Mouse (Mus musculus): ENCODE data around the gene Kdm4c. TPM values are rescaled to one million over a fixed set of nuclear protein-coding genes. Genes with fewer than 3 reads are reported as not detected.
"Not testable (repeated sequence)": the region's sequence is repeated elsewhere in the genome, so short reads cannot be mapped to it uniquely, and the experiment has no call there.

The Kdm4c gene
- polyA plus RNA-seq (2016; fragmentation: Nextera tagmentation; extraction: Ambion mirVana) = 13.4 and 14.5 TPM in 2 replicates

DNA sequence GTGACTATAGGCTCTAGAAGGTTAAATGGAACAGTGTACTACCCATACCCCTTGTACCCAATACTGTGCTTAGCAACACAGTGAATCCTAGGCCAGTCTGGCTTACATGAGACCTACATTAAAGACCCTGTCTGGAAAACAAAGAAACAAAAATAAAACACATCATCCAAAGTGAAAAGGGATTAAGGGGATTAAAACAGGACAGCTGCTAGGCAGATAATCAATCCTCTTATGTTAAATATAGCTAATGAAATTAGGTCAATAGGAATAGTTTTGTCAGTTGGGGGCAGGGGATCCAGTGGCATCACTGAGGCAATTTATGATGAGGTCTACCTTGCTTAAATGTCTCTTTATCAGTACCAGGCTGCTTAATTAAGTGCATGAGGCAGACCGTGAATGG is at the start of gene Kdm4c:
Gene Kdm4c (plus strand): TSS at position 322 of the 400 bp plus-strand sequence.
- 90% methylated on average over 1 of the region's 1 CpGs for WGBS
- Histone ChIP-seq H3K27ac (no peak within 1 kb of the TSS), H3K9me3 (no peaks in the 10 kb centered on the region), H3K4me1 (replicated peaks) (no peaks in the 10 kb centered on the region), H3K36me3 (no peaks in the 10 kb centered on the region), H3K27me3 (no peaks in the 10 kb centered on the region), H3K9ac (replicated peaks) (no peak within 1 kb of the TSS), H3K4me3 (replicated peaks) (no peak within 1 kb of the TSS), H3K4me2 (no peak within 1 kb of the TSS)
- ATAC-seq (ENCODE audit: insufficient number of reproducible peaks, insufficient read depth, low FRiP score, low TSS enrichment, low read depth) = no peak

DNA sequence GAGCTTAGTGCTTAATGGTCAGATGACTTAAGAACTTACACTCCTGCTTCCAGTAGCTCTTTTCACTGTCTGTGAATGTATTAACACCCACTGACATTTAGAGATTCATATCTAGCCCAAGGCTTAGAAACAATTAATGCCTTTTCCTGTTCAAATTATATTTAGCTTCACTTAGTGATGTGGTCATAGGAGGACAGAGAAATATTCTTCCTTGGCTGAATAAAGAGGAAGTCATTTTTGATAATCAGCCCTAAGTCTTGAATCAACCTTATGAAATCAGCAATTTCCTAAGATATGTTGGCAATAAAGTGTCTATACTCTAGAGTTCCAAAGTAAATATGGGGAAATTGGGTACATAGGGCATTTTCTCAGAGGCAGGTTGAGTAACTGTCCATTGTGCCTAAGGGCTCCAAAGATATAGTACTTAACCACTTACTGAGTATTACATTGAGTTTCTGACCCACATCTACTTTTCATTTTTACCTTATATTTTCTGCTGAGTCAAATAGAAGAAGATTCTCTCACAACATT is 41.0 kb upstream of the Kdm4c start:
- no peak for ATAC-seq (ENCODE audit: insufficient number of reproducible peaks, insufficient read depth, low FRiP score, low TSS enrichment, low read depth)
- H3K36me3 ChIP-seq = no peaks in the 10 kb centered on the region

DNA sequence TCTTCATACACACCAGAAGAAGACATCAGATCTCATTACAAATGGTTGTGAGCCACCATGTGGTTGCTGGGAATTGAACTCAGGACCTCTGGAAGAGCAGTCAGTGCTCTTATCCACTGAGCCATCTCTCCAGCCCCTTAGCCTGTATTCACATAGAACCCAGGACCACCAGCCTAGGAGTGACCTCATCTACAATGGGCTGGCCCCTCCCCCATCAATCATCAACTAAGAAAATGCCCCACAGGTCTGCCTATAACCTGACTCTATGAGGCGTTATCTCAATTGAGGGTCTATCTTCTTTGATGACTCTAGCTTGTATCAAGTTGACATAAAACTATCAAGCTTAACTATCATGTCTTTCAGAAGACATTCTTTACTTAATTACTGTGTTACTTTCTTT is 20.5 kb upstream of the Kdm4c start:
- not testable (repeated sequence) for ATAC-seq (ENCODE audit: insufficient number of reproducible peaks, insufficient read depth, low FRiP score, low TSS enrichment, low read depth); H3K4me2 ChIP-seq; H3K9ac ChIP-seq (replicated peaks); H3K9me3 ChIP-seq; H3K27me3 ChIP-seq; H3K4me3 ChIP-seq (replicated peaks); H3K36me3 ChIP-seq; H3K27ac ChIP-seq; H3K4me1 ChIP-seq (replicated peaks)
- WGBS = 88% methylated on average over 1 of the region's 1 CpGs

More for the DNA sequence above, 41.0 kb upstream of the Kdm4c start:
- H3K4me3 ChIP-seq (replicated peaks) = no peak overlapping the region
- H3K4me1 ChIP-seq (replicated peaks) = no peaks in the 10 kb centered on the region
- H3K27ac ChIP-seq = no peak overlapping the region
- H3K27me3 ChIP-seq = no peaks in the 10 kb centered on the region
- H3K4me2 ChIP-seq = no peak overlapping the region
- no peak overlapping the region for H3K9ac ChIP-seq (replicated peaks)
- H3K9me3 ChIP-seq = no peaks in the 10 kb centered on the region

DNA sequence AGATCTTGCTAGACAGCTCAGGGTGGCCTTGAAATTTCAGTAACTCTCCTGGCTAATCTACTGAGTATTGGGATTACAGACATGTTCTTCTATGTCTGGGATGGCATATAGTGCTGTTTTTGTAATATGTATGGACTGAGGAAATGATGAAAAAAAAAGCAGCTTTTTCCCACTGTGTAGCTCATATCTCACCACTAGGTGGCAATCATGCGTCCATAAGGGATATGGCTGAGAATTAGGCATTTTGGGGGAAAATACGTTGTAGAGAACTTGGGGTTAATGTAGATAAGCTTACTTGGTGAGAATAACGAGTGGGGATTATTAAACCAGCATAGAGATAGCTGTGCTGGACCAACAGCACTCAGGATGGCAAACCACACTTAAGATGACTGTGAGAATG is 19.9 kb upstream of the Kdm4c start:
- Histone ChIP-seq H3K4me3 (replicated peaks) (no peak overlapping the region), H3K9me3 (no peaks in the 10 kb centered on the region), H3K27me3 (no peaks in the 10 kb centered on the region), H3K36me3 (no peaks in the 10 kb centered on the region), H3K4me1 (replicated peaks) (no peaks in the 10 kb centered on the region), H3K9ac (replicated peaks) (no peak overlapping the region), H3K4me2 (no peak overlapping the region), H3K27ac (no peak overlapping the region)
- WGBS = 33% methylated on average over 3 of the region's 3 CpGs
- no peak for ATAC-seq (ENCODE audit: insufficient number of reproducible peaks, insufficient read depth, low FRiP score, low TSS enrichment, low read depth)

DNA sequence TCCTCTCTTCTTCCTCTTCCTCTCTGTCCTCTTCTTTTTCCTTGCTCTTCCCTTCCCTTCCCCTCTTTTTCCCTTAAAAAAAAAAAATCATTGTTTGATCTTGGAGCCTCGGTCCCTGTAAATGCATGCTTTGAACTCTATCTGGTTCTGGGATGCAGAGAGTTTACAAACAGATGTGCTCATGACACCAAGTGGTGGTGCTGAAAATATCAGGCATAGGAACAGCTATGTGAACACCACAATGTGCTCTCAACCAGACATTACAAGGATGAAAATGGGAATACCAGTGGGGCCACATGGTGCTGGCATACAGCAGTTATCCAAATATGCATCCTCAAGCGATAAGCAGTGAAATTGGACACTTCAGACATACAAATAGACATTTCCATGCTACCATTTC is 18.1 kb upstream of the Kdm4c start:
- Histone ChIP-seq H3K36me3 (no peaks in the 10 kb centered on the region), H3K27me3 (no peaks in the 10 kb centered on the region), H3K4me2 (no peak overlapping the region), H3K9me3 (no peaks in the 10 kb centered on the region), H3K4me3 (replicated peaks) (no peak overlapping the region), H3K27ac (no peak overlapping the region), H3K9ac (replicated peaks) (no peak overlapping the region), H3K4me1 (replicated peaks) (no peaks in the 10 kb centered on the region)
- 69% methylated on average over 2 of the region's 2 CpGs for WGBS
- no peak for ATAC-seq (ENCODE audit: insufficient number of reproducible peaks, insufficient read depth, low FRiP score, low TSS enrichment, low read depth)

DNA sequence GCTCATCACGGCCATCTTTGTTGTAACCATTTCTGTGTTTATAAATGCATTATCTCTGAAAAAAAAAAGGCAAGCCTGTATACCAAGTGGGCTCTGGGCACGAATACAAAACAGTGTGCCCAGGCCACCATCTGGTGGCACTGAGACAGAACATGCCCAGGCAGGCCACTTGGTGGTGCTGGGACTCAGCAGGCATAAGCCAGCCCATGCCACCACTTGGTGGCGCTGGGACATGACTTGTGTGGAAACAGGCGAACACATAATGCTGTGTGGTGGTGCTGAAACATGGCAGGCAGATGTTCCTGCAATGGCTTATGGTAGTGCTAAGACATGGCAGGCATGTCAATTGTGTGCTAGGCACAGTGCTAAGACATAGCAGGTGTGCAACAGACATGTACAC is 11.3 kb upstream of the Kdm4c start:
- no peaks in the 10 kb centered on the region for H3K4me1 ChIP-seq (replicated peaks)
- no peak overlapping the region for H3K9ac ChIP-seq (replicated peaks)
- no peak overlapping the region for H3K4me3 ChIP-seq (replicated peaks)
- 74% methylated on average over 4 of the region's 4 CpGs for WGBS
- ATAC-seq (ENCODE audit: insufficient number of reproducible peaks, insufficient read depth, low FRiP score, low TSS enrichment, low read depth) = no peak
- H3K4me2 ChIP-seq = no peak overlapping the region
- no peaks in the 10 kb centered on the region for H3K36me3 ChIP-seq
- H3K27me3 ChIP-seq = no peaks in the 10 kb centered on the region
- H3K9me3 ChIP-seq = no peaks in the 10 kb centered on the region
- H3K27ac ChIP-seq = no peak overlapping the region

DNA sequence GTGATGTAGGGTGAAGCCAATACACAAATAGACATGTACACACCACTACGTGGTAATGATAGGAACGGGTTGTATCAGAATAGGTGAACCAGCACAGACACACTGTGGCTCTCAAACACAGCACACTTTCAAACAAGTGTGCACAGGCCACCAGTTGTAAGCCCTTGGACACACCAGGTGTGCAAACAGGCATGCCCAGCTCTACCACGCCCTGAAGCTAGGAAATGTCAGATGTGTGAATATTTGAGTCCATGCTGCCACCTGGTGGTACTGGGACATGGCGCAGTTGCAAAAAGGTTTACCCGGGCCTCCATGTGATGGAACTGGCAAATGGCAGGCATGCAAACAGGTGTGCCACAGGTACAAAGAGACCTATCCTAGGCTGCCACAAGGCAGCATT is 10.9 kb upstream of the Kdm4c start:
- no peaks in the 10 kb centered on the region for H3K27me3 ChIP-seq
- H3K9me3 ChIP-seq = no peaks in the 10 kb centered on the region
- H3K4me1 ChIP-seq (replicated peaks) = no peaks in the 10 kb centered on the region
- ATAC-seq (ENCODE audit: insufficient number of reproducible peaks, insufficient read depth, low FRiP score, low TSS enrichment, low read depth) = peak; percentile 39; the same call in 1 of the 2 replicates
- H3K4me2 ChIP-seq = no peak overlapping the region
- H3K36me3 ChIP-seq = no peaks in the 10 kb centered on the region
- H3K27ac ChIP-seq = no peak overlapping the region
- no peak overlapping the region for H3K9ac ChIP-seq (replicated peaks)
- H3K4me3 ChIP-seq (replicated peaks) = no peak overlapping the region
- 68% methylated on average over 5 of the region's 5 CpGs for WGBS

DNA sequence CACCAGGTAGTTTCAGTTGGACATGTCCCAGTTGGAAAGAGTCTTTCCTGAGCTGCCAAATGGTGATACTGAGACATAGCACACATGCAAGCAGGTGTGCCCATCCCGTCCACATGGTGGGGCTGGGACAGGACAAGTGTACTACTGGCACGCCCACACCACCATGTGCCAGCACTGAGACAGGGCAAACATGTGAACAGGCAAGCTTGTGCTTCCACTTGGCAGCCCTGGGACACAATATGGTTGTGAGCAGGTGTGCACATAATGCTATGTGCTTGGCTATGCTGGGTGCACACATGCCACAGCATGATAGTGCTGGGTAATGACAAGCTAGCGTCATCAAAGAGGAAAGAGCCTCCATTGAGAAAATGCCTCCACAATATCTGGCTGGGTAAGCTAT is 8.8 kb upstream of the Kdm4c start:
- H3K36me3 ChIP-seq = no peaks in the 10 kb centered on the region

DNA sequence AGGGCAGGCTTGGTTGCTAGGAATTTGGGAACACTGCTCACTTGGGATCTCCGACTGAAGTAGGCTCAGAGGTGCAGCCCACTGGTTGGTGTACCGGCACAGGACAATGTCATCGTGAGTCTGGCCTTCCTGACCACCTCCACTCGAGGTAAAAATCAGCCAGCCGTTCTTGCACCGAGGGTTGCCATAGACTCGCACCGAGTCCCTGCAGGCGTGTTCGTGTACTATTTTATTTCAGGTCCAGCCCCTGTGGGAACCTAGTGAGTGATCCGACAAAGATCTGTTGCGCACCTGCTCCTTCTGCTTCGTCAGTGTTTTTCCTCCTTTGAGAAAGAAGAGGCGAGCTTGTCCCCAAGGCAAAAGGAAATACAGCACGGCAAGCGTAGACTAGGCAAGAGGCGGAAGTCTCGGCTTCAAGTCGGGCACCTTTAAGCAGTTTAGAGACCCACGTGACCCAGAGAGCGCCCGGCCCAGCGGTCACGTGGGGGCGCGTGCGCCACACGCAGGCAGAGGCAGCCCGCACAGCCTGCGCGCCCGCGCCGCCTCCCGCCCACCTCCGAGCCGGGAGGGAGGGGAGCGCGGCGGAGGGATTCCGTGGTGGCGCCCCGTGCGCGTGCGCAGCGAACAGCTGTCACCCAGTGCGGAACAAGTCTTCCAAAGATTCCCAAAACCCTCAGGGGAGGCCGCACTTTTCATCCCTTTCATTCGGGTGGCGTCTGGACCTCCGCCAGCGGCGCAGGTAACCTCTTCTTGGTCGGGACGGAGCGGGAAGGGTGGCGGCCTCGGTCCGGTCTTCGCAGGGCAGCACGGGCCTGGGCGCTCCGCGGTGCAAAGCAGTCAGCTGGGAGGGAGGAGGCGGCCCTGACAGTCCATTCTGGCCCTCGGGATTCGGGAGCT is 9.3 kb downstream of the Kdm4c start:
- Histone ChIP-seq H3K27me3 (no peaks in the 10 kb centered on the region), H3K36me3 (no peaks in the 10 kb centered on the region), H3K27ac (peak overlapping the region; percentile 69), H3K4me3 (replicated peaks) (peak overlapping the region; percentile 69), H3K9ac (replicated peaks) (peak overlapping the region; percentile 79), H3K4me1 (replicated peaks) (0 out of 2 replicates have a peak, but pooled peaks cover 2% of the 10 kb centered on the region), H3K9me3 (no peaks in the 10 kb centered on the region), H3K4me2 (peak overlapping the region; percentile 75)
- under 1% methylated on average over 68 of the region's 68 CpGs for WGBS
- peak; percentile 96 for ATAC-seq (ENCODE audit: insufficient number of reproducible peaks, insufficient read depth, low FRiP score, low TSS enrichment, low read depth)

More for the DNA sequence above, 8.8 kb upstream of the Kdm4c start:
- no peak overlapping the region for H3K9ac ChIP-seq (replicated peaks)
- H3K4me2 ChIP-seq = no peak overlapping the region
- no peak overlapping the region for H3K4me3 ChIP-seq (replicated peaks)
- H3K27ac ChIP-seq = no peak overlapping the region
- H3K9me3 ChIP-seq = no peaks in the 10 kb centered on the region
- 80% methylated on average over 3 of the region's 3 CpGs for WGBS
- no peaks in the 10 kb centered on the region for H3K27me3 ChIP-seq
- H3K4me1 ChIP-seq (replicated peaks) = no peaks in the 10 kb centered on the region
- no peak for ATAC-seq (ENCODE audit: insufficient number of reproducible peaks, insufficient read depth, low FRiP score, low TSS enrichment, low read depth)

DNA sequence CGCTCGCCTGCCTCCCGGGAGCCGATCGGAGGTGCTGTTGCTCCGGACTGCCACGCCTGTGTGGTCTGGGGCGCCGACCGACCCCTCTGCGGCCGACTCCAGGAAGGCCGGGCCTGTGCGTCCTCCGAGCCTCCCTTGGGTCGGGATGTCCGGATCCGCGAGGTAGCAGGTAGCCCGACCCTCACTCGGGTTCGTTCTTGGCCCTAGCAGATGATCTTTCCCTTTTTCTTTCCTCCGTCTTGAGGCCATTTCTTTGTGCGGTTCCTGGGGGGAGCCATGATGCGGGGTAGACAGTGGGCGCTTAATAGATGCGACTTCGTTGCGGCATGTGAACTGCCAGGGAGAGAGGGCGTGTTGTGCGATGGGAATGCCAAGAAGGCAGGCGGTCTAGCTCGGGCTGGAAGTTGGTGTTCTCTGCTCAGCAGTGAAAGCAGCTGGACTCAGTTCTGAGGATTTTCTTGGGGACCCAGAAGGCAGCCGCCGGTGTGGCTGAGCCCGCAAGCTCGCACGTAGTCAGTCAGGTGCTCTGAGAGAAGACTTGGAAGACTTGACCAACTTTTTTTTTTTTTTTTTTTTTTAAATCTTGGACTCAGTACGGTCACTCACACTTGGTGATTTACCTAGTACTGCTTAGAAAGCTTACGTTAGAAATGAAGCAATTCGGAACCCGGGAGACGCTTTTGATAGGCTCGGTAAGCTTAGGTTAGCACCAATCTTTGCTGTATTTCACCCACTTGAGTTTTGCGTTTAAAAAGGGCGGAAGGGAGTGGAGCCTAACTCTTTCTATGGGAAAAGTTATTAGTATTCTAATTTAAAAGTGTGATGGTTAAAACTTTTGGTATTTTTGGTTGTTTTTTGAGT is 10.2 kb downstream of the Kdm4c start:
- ATAC-seq (ENCODE audit: insufficient number of reproducible peaks, insufficient read depth, low FRiP score, low TSS enrichment, low read depth) = peak; percentile 67
- Histone ChIP-seq H3K4me1 (replicated peaks) (0 out of 2 replicates have a peak, but pooled peaks cover 2% of the 10 kb centered on the region), H3K27ac (peak overlapping the region; percentile 69), H3K36me3 (no peaks in the 10 kb centered on the region), H3K27me3 (no peaks in the 10 kb centered on the region), H3K9ac (replicated peaks) (peak overlapping the region; percentile 79), H3K4me3 (replicated peaks) (peak overlapping the region; percentile 69), H3K9me3 (no peaks in the 10 kb centered on the region), H3K4me2 (peak overlapping the region; percentile 75)
- under 1% methylated on average over 46 of the region's 46 CpGs for WGBS

DNA sequence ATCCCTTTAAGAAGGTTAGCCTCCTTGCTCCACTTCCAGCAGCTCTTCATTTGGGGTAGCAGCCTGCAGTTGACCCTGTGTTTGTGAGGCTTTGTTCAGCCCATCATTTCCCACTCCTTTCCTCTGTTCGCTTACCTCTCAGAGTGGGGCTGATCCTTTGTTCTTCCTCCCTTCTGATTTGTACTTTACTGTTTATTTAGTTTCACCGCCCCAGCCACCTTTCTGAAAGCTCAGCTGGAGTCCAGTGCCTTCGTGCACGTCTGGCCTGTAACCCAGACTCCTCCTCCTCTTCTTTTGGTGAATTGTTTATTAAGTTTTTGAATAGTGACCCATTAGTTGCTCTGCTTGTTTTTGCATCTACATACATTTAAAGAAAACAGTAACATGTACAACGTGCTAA is 15.6 kb downstream of the Kdm4c start:
- Histone ChIP-seq H3K9ac (replicated peaks) (no peak overlapping the region), H3K9me3 (no peaks in the 10 kb centered on the region), H3K4me2 (no peak overlapping the region), H3K27ac (no peak overlapping the region), H3K4me3 (replicated peaks) (no peak overlapping the region), H3K4me1 (replicated peaks) (0 out of 2 replicates have a peak, but pooled peaks cover 2% of the 10 kb centered on the region), H3K27me3 (no peaks in the 10 kb centered on the region), H3K36me3 (no peaks in the 10 kb centered on the region)
- WGBS = 52% methylated on average over 5 of the region's 5 CpGs
- ATAC-seq (ENCODE audit: insufficient number of reproducible peaks, insufficient read depth, low FRiP score, low TSS enrichment, low read depth) = no peak

All from limb, embryonic 12.5 days (tissue).